Mouse (Mus musculus) embryonic facial prominence, embryonic 11.5 days (tissue): Measurements from ENCODE around the gene Tmem151b. TPM values are rescaled to one million over a fixed set of nuclear protein-coding genes. Genes with fewer than 3 reads are reported as not detected.

Experiments used
- ATAC-seq: fragments of 200-750 bp; cut with Nextera tagmentation; replicated peaks from 2 replicates; pipeline ENCODE4 v1.8.0; 2017; ENCODE audit warnings: low read depth; ENCODE audit not compliant: insufficient number of reproducible peaks, low FRiP score, low TSS enrichment
- DNase-seq: peaks from one replicate; pipeline ENCODE4 v3.0.0-alpha.2; 2015; ENCODE audit warnings: low spot score
- H3K27ac ChIP-seq: fragments of 300-500 bp; sonication (generic); replicated peaks from 2 replicates; pipeline ENCODE4 v1.5.1; 2014; ENCODE audit warnings: mild to moderate bottlenecking, low read depth, low read length, control low read depth
- H3K27me3 ChIP-seq: fragments of 300-500 bp; sonication (generic); 2 replicates; pipeline ENCODE4 v1.6.1; 2014; ENCODE audit warnings: mild to moderate bottlenecking, low read length, moderate library complexity, mixed read lengths; ENCODE audit not compliant: control insufficient read depth, insufficient read depth
- H3K36me3 ChIP-seq: fragments of 300-500 bp; sonication (generic); replicated peaks from 2 replicates; pipeline ENCODE4 v1.6.1; 2014; ENCODE audit warnings: low read depth, mild to moderate bottlenecking, low read length, moderate library complexity, mixed read lengths; ENCODE audit not compliant: control insufficient read depth, insufficient read depth
- H3K4me1 ChIP-seq: fragments of 300-500 bp; sonication (generic); 2 replicates; pipeline ENCODE4 v1.6.1; 2014; ENCODE audit warnings: low read length, mixed read lengths; ENCODE audit not compliant: control insufficient read depth, insufficient read depth
- H3K4me2 ChIP-seq: fragments of 300-500 bp; sonication (generic); 2 replicates; pipeline ENCODE4 v1.6.1; 2014; ENCODE audit warnings: low read depth, mild to moderate bottlenecking, control low read depth, low read length, moderate library complexity
- H3K4me3 ChIP-seq: fragments of 300-500 bp; sonication (generic); 2 replicates; pipeline ENCODE4 v1.5.1; 2014; ENCODE audit warnings: low read depth, low read length, control low read depth
- H3K9ac ChIP-seq: fragments of 300-500 bp; sonication (generic); replicated peaks from 2 replicates; pipeline ENCODE4 v1.6.1; 2014; ENCODE audit warnings: mild to moderate bottlenecking, control low read depth, low read length
- H3K9me3 ChIP-seq: fragments of 300-500 bp; sonication (generic); replicated peaks from 2 replicates; pipeline ENCODE4 v1.6.1; 2016; ENCODE audit warnings: mild to moderate bottlenecking, low read length, inconsistent platforms, mixed read lengths; ENCODE audit not compliant: control insufficient read depth
- WGBS: fragments of 180-500 bp; shearing (Covaris S2); extraction: QIAGEN DNeasy Blood & Tissue Kit; methylation state at CpG from one replicate; pipeline ENCODE4 v1.1.7; 2014; 5-methylcytosine and 5-hydroxymethylcytosine counted together
- polyA plus RNA-seq: library from polyadenylated mRNA; unstranded; fragments of >200 nt; fragmentation: Nextera tagmentation; extraction: Ambion mirVana; gene quantifications from 2 replicates; pipeline ENCODE4 v1.2.1, GENCODE M21; 2014

The Tmem151b gene
- polyA plus RNA-seq, 1 experiment from 2014 or later: 5.4 TPM

DNA sequence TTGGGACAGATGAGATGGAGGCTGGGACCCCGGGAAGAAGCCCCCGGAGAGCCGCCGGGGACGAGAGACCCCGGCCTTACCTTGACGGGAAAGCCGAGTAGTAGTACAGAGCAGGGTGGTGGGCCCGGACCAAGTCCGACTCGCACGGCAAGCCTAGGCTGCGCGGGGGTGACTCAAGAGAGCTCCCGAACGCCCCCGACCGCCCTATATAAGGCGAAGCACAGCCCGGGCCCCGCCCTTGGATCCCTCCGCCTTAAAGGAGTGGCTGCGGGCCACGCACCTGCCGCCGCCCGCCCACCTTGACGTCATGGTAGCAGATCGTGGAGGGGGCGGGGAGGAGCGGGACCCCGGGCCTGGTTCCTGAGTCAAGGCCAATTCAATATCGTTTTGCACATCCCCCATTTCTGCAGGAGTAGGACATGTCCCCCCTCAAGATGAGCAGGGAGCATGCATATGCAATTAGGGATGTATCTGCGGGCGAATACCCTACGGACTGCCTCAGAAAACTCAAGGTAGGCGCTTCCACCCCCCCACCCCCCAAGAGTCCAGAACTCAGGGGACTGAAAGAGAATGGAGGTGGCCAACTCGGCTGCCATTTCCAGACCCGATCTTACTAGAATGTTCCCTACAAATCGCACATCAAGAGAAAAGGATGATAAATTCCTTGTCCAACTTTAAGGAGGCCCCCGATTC lies 23.8 kb upstream of the Tmem151b start, which contains the start of gene Hsp90ab1:
TSS of gene Hsp90ab1 (minus strand) at position 185 of the 693 bp plus-strand sequence.
- Histone ChIP-seq H3K4me2 (peak within 1 kb of the TSS; percentile 83), H3K4me1 (no peaks in the 10 kb centered on the region; the same call in none of the 2 replicates), H3K27me3 (no peaks in the 10 kb centered on the region), H3K4me3 (peak within 1 kb of the TSS; percentile 100), H3K36me3 (peaks cover 24% of the 10 kb centered on the region), H3K9ac (peak within 1 kb of the TSS; percentile 98), H3K9me3 (no peaks in the 10 kb centered on the region), H3K27ac (peak within 1 kb of the TSS; percentile 94)
- ATAC-seq (peak; percentile 86), DNase-seq (peak; percentile 100)
- under 1% methylated on average over 41 of the region's 41 CpGs for WGBS

DNA sequence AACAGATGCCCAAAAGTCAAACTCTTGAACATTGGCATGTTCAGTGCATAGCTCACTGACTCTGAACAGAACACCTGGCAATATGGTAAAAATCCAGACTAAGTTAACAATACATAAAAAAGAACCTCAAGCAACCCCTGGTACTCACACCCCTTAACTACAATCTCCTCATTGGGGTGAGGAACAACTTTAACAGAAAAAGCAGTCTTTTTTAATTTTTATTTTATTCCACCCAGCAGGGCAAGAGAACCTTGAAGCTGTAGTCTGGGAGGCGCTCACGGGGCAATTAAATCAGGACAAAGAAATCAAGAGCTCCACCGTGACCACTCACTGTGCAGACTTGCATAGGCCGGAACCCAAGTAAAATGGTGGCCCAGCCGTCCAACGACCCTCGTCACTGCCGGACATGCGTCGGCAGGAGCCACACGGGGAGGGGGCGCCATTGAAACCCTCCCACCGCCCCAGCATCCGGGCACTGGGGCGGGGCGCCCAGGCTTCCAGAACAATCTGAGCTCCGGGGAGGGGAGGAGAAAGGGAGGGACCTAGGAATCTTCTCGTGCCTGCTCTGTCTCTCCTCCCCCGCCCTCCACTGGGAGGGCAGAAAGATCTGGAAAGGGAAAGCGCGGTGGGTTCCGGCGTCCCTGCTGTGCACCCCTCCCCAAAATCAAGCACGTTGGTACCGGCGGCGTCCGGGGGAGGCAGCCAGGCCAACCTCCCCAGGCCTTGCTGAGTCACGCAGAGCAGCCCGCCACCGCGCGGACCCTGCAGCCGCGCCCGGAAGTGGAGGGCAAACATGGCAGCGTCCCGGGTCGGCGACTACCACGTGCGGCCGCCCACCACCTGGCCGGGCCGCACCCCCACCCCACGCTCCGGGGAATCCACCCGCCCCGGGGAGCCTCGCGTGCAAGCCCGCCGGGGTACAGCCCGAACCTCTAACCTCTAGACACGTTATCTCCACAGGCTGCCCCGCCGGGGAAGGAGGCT lies 22.9 kb upstream of the Tmem151b start:
- peak overlapping the region; percentile 98 for H3K9ac ChIP-seq
- H3K27me3 ChIP-seq: no peaks in the 10 kb centered on the region
- WGBS: under 1% methylated on average over 55 of the region's 57 CpGs
- peak overlapping the region; percentile 83 for H3K4me2 ChIP-seq
- H3K4me3 ChIP-seq: peak overlapping the region; percentile 100
- peak; percentile 91 for DNase-seq
- H3K27ac ChIP-seq: peak overlapping the region; percentile 94
- H3K9me3 ChIP-seq: no peaks in the 10 kb centered on the region
- peaks cover 24% of the 10 kb centered on the region for H3K36me3 ChIP-seq
- ATAC-seq: peak; percentile 41
- H3K4me1 ChIP-seq: no peaks in the 10 kb centered on the region; the same call in none of the 2 replicates

DNA sequence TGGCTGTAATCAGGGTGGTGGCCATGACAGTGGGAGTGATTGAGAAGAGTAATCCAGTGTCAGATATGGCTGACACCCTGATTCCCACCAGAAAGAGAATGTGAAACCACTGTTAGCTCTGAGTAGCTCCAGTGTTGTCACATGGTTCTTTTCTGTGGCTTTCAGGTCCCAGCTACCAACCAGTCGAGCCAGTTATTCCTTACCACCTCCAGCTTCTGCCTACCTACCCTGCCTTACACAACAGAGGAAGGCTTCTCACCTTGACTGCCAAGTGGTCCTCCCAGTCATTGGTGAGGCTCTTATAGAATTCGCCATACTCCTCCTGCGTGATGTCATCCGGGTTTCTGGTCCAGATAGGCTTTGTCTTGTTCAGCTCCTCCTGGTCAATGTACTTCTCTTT lies 20.5 kb upstream of the Tmem151b start:
- H3K27ac ChIP-seq: no peak overlapping the region
- H3K4me2 ChIP-seq: no peak overlapping the region
- no peaks in the 10 kb centered on the region for H3K27me3 ChIP-seq
- H3K4me1 ChIP-seq: peaks cover 4% of the 10 kb centered on the region
- no peak overlapping the region for H3K4me3 ChIP-seq
- WGBS: 85% methylated on average over 4 of the region's 4 CpGs
- DNase-seq (no peak), ATAC-seq (no peak)
- H3K9me3 ChIP-seq: no peaks in the 10 kb centered on the region
- no peak overlapping the region for H3K9ac ChIP-seq
- peaks cover 29% of the 10 kb centered on the region for H3K36me3 ChIP-seq

DNA sequence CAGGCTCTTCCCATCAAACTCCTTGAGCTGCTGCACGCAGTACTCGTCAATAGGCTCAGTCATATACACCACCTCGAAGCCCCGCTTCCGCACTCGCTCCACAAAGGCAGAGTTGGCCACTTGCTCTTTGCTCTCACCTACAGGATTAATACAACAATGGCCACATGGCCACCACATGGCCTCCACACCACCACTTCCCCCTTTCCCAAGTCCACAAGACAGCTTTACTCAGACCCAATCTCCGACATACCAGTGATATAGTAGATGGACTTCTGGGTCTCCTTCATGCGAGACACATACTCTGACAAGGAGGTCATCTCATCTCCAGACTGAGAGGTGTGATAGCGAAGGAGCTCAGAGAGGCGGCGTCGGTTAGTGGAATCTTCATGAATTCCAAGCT lies 19.5 kb upstream of the Tmem151b start:
- Histone ChIP-seq H3K27ac (no peak overlapping the region), H3K4me3 (no peak overlapping the region), H3K9me3 (no peaks in the 10 kb centered on the region), H3K4me1 (peaks cover 7% of the 10 kb centered on the region), H3K36me3 (peaks cover 29% of the 10 kb centered on the region), H3K27me3 (no peaks in the 10 kb centered on the region), H3K4me2 (no peak overlapping the region), H3K9ac (no peak overlapping the region)
- WGBS: 87% methylated on average over 12 of the region's 12 CpGs
- DNase-seq: no peak
- no peak for ATAC-seq

DNA sequence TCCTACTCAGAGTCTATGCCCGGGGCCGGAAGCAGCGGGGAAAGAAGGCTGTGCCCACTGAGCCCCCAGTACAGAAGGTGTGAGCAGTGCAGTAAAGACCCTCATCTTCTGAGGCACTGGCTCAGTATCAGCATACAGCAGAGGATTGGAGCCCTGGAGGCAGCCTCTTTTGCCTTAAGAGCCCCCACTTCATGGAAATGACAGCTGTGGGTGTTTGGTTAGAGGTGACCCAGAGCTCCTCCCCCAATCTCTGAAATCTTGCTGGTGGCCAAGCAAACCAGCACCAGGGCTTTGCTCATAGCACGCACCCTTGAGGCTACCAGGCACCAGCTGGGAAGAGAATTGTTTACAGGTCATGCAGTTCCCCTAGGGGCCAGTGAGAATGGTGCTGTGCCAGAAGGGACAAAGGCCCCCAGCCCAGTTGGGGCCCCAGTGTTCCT lies 17.7 kb upstream of the Tmem151b start:
- H3K36me3 ChIP-seq: peaks cover 29% of the 10 kb centered on the region
- peak; percentile 33 for DNase-seq
- WGBS: 32% methylated on average over 4 of the region's 4 CpGs
- ATAC-seq: no peak
- H3K4me3 ChIP-seq: peak overlapping the region; percentile 5; the same call in 1 of the 2 replicates
- no peak overlapping the region for H3K4me2 ChIP-seq
- no peaks in the 10 kb centered on the region for H3K9me3 ChIP-seq
- no peak overlapping the region for H3K9ac ChIP-seq
- peaks cover 7% of the 10 kb centered on the region for H3K4me1 ChIP-seq
- H3K27ac ChIP-seq: no peak overlapping the region
- H3K27me3 ChIP-seq: no peaks in the 10 kb centered on the region

DNA sequence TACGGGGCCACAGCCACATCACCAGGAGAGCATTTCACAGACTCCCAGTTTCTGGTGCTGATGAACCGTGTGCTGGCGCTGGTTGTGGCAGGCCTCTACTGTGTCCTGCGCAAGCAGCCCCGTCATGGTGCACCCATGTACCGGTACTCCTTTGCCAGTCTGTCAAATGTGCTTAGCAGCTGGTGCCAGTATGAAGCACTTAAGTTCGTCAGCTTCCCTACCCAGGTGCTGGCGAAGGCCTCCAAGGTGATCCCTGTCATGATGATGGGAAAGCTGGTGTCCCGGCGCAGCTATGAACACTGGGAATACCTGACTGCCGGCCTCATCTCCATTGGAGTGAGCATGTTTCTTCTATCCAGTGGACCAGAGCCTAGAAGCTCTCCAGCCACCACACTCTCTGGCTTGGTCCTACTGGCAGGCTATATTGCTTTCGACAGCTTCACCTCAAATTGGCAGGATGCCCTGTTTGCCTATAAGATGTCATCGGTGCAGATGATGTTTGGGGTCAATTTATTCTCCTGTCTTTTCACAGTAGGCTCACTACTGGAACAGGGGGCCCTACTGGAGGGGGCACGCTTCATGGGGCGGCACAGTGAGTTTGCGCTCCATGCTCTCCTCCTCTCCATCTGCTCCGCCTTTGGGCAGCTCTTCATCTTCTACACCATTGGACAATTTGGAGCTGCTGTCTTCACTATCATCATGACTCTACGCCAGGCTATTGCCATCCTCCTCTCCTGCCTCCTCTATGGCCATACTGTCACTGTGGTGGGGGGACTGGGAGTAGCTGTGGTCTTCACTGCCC lies 17.1 kb upstream of the Tmem151b start:
- Histone ChIP-seq H3K9ac (no peak overlapping the region), H3K36me3 (peaks cover 29% of the 10 kb centered on the region), H3K4me3 (peak overlapping the region; percentile 5; the same call in 1 of the 2 replicates), H3K4me1 (peaks cover 7% of the 10 kb centered on the region), H3K9me3 (no peaks in the 10 kb centered on the region), H3K27ac (no peak overlapping the region), H3K4me2 (no peak overlapping the region), H3K27me3 (no peaks in the 10 kb centered on the region)
- ATAC-seq (no peak), DNase-seq (no peak)
- 72% methylated on average over 18 of the region's 18 CpGs for WGBS

DNA sequence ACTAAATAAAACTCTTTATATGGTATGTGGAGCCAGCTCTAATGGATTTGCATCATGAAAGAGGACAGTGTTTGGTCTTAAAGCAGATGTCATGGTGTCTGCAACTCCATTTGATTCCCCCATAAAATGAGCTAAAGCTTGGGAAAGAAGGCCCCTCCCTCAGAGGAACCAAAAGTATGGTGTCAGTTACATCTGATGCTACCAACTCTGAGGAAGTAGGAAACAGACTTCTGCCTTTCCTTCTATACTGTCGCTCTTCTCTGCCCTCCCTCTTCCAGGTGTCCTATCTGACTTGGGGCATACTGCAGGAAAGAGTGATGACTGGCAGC lies 16.5 kb upstream of the Tmem151b start:
- 72% methylated on average over 1 of the region's 1 CpGs for WGBS
- H3K4me2 ChIP-seq: no peak overlapping the region
- no peak overlapping the region for H3K4me3 ChIP-seq
- no peak overlapping the region for H3K27ac ChIP-seq
- peaks cover 26% of the 10 kb centered on the region for H3K36me3 ChIP-seq
- peaks cover 7% of the 10 kb centered on the region for H3K4me1 ChIP-seq
- DNase-seq: no peak
- ATAC-seq: no peak
- no peaks in the 10 kb centered on the region for H3K27me3 ChIP-seq
- no peaks in the 10 kb centered on the region for H3K9me3 ChIP-seq
- H3K9ac ChIP-seq: no peak overlapping the region
